Mouse (Mus musculus) urinary bladder, postnatal 25 days (tissue): ENCODE measurements around the gene Zfp846.
"Not testable (repeated sequence)": the region's sequence is repeated elsewhere in the genome, so short reads cannot be mapped to it uniquely, and the experiment has no call there.

Source experiments
- DNase-seq: peaks from one replicate; pipeline ENCODE4 v3.0.0; 2022; ENCODE audit warnings: low spot score

Gene Zfp846

DNA sequence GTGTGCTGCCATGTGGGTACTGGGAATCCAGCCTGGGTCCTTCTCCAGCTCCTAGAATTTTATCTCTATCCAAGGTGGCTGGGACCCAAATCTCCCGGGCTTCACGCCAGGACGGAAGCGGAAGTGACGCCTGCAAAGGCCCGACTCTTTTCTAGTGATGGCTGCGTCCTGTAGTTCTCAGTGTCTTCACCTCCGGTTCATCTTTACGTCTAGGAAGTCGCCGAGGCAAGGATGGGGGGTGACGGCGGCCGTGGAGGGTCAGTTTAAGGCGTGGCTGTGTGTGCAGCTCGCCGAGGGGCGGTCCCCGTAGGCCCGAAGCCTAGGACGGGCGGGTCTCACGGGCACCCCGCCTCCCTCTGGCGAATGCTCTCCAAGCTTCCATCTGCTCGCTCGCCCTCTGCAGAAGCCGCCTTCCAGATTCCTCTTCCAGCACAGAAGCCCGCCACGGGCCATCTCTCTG lies at the start of gene Zfp846:
TSS of gene Zfp846 (plus strand) at position 117 of the 460 bp plus-strand sequence.
- DNase-seq = peak; percentile 97

GRCm38 (mm10) chr9:20534326-20534926 lies 46.7 kb upstream of the Zfp846 start:
- DNase-seq = no peak

DNA sequence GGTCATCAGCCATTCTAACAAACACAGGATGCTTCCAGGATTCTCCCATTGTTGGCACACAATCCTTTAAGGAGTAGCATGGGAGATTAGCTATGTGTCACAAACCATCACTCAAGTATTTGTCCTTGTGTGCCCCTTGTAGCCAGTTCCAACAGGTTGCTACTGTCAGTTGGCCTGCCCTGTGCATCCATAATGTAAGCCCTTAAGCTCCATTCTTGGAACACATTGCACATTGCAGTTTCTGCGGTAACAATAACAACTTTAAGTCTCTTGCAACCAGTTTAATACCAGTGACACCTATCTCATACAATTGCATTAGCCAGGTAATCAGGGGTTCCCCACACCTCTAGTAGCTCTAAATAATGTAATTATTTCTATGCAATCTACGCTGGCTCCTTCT lies 44.5 kb upstream of the Zfp846 start:
- no peak for DNase-seq

DNA sequence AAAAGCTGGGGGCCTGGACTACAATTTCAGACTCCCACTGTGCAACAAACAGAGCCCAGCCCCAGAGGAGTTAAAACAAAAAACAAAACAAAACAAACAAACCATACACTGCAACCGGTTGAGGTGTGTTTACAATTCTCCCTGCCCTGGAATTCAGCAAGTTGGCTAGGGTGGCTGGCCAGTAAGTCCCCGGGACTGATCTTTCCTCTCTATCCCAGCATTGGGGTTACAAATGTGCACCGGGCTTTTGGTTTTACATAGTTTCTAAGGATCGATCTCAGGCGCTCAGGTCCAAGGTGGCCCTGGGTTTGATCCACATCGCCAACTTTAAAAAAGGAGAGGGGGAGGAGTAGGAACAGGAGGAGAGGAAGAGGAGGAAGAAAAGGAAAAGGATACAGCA lies 37.6 kb upstream of the Zfp846 start:
- no peak for DNase-seq

DNA sequence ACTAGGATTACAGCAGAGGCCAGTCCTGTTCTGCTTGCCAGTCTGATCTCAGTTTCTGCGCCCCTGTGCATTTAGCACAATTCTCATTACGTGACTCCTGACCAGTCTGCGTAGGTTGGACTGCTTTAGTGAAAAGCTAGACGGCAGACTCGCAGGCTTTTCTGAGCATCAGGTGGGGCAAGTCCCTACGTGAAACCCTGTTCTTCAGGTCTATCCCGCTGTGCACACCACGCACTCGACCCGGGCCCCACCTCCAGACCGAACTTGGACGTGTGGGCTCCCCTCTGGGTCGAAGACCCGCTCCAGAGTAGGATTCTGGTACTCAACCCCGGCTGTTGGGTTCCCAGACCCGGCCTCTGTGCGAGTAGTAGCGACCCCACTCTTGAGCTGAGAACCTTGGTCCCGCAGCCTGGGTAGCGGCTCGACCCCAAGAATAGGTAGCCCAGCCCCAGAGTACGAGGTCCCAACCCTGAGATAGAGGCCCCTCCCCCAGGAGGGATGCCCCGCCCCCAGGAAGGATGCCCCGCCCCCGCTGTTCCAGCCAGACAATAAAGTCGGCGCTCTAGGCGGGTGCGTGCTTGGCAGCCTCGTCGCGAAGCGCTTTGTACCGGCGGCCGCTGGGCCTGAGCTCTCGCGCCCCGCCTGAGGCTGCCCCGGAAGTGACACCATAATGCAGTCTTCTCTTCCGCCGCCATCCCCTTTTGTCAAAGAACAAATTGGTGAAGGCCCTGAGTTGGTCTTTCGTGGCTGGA lies 36.8 kb upstream of the Zfp846 start:
- peak; percentile 77 for DNase-seq

GRCm38 (mm10) chr9:20545151-20545550 lies 35.9 kb upstream of the Zfp846 start:
- no peak for DNase-seq

DNA sequence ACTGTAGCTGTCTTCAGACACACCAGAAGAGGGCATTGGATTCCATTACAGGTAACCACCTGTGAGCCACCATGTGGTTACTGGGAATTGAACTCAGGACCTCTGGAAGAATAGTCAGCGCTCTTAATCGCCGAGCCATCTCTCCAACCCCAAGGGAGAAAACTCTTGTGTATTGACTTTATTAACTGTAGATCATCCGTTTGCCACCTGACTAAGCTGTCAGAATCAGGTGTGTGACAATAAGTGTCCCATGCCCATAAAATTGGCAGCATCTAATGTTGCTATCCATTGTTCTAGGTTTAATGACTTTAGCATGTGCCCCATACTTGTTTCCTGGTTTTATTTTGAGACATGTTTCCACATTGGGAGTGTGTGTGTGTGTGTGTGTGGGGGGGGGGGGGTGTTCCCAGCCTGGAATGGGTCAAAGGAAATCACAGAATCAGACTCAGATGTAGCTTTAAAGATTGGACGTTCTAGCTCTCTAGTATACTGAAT lies 29.3 kb upstream of the Zfp846 start:
- no peak for DNase-seq

- no peak for DNase-seq
Measured at GRCm38 (mm10) chr9:20552698-20553097, 28.4 kb upstream of the Zfp846 start.

- no peak for DNase-seq
Measured at GRCm38 (mm10) chr9:20562177-20562576, 18.9 kb upstream of the Zfp846 start.

DNA sequence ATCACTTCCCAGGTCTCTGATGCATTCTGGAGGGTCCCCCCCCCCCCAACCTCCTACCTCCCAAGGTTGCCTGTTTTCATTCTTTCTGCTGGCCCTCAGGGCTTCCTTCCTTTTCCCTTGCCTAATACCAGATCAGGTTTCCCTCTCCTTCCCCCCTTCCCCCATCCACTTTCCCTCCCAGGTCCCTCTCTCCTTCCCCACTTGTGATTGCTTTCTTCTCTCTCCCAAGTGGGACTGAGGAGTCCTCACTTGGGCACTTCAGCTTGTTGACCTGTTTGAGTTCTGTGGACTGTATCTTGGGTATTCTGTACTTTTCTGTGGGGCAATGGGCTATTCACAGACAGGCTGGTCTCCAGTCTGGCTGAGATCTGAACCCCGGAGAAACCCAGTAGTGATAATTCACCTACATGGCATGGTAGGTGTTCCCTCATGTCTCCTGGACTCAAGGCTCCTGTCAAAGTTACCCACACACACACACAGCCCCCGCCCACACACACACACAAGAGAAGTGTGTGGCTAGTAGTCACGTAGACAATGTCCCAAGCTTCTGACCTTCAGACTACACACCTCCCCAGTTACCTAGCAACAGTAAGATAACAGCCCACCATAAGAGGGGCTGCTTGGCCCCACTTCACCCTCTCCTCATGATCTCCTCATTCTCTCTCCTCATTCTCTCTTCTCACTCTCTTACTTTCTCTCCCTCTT lies 15.6 kb upstream of the Zfp846 start:
- DNase-seq = not testable (repeated sequence)

DNA sequence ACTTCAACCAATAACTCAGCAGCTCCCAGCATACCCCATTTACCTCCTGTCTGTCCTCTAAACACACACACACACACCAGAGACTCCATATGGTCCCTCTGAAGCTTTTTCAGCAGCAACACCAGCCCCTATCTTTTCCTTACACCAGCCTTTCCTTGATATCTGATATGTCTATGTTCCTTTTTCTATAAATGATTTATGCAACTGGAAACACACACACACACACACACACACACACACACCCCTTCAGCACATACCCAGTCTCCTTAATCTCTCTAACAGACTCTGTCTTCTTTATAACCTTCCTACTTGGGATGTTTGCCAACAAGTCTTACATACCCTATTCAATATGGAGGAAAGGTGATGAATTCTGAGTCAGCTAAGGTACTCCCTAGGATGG lies 10.0 kb upstream of the Zfp846 start:
- no peak for DNase-seq

DNA sequence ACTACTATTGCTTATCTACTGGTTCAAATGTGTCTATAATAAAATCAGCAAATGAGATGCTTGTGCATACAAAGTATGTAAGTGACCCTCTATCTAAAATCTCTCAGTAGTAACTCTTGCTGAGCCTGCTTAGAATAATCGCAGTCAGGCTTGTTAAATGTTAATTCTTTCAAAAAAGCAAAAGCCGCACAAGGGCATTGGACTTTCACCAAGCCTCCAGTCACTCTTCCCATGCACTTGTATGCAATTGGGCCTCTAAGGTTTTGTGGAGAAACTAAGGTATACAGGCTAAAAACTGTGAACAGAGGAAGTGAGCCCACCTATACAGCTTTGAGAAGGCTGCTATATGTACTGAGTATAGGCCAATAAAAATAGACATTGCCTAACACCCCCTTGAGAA lies 4.5 kb upstream of the Zfp846 start:
- no peak for DNase-seq

DNA sequence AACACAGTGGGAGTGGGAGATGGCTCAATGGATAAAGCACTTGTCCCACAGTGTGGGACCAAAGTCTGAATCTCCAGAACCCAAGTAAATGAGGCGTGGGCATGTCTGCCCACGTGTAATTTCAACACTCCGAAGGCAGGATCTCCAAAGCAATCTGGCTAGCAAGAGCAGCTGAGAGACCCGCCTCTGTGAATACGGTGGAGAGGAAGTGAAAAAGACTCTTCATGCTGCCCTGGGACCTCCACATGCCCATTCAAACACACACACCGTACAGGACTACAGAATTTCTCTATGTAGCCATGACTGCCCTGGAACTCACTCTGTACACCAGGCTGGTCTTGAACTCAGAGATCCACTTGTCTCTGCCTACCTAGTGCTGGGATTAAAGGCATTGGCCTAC lies 20.2 kb downstream of the Zfp846 start:
- DNase-seq = no peak

DNA sequence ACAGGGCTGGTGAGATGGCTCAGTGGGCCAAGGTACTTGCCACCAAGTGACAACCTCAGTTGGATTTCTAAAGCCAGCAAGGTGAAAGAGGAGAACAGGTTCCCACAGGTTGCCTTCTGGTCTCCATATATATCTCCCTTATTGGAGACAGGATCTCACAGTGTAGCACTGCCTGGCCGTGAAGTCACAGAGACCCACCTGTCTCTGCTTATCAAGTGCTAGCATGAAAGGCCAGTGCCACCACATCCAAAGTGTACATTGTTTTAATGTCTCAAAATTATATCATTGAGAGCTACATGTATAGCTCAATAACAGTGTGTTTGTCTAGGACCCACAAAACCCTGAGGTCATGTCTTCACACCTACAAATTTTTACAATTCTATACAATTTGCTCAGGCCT lies 25.2 kb downstream of the Zfp846 start:
- no peak for DNase-seq

GRCm38 (mm10) chr9:20607100-20607974 lies 26.2 kb downstream of the Zfp846 start:
- DNase-seq = peak; percentile 75

GRCm38 (mm10) chr9:20609831-20610464 lies 28.9 kb downstream of the Zfp846 start:
- no peak for DNase-seq

DNA sequence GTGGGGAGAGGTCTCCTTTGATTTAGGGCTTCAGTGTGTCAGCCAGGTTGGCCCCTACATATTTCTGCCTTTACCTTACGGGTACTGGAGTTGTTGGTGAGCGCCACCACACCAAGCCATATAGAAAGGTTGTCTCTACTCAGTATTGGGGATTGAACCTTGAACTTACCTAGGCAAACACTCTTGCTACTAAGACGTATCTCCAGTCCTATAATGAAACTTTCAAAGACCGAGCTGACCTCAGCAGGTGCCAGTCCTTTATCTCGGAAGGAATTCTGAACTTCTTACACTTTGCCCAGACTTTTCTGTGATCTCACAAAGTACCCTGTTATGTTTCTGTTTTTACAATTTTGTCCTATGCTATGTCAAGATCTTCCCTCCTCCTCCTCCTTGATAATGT lies 30.9 kb downstream of the Zfp846 start:
- DNase-seq = no peak

DNA sequence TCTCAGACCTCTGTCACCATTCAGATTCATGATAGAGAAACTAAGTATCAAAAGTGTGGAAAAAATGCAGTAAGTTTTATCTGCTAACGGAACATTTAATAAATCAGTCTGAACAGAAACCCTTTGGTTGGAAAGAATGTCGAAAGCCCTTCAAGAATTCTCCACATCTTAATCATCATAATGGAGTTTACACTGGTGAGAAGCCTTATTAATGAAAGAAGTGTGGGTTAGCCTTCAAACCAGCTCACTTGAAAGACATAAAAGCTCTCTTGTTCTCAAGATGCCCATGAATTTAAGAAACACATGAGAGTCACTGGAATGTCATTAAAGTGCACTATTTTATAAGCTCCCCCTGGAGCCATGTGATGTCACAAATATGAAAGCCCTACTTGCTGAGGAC lies 35.6 kb downstream of the Zfp846 start:
- DNase-seq = no peak

DNA sequence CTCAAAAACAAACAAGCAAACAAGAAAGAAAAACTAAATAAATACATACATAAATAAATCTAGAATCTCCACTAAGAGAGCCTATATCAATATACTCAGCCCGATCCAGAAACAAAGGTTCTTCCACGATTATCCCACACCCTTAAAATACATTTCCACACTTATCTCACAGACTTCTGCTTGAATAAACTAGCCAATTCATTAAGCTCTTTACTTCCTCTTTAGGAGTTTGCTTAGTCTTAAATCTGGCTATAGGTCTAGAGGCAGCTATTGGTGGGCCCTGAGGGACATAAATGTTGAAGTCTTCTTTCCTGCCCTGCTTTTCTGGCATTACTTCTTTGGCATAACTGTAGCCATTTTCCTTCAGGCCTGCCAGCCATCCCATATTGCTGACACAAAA lies 50.2 kb downstream of the Zfp846 start:
- DNase-seq = no peak

GRCm38 (mm10) chr9:20635676-20636075 lies 54.6 kb downstream of the Zfp846 start:
- DNase-seq = not testable (repeated sequence)

- no peak for DNase-seq
Measured at GRCm38 (mm10) chr9:20636256-20636655, 55.2 kb downstream of the Zfp846 start.
